Mouse (Mus musculus) kidney, adult 9 months (tissue): ENCODE results near the gene 1700010I14Rik.

ENCODE experiments used
- DNase-seq: peaks from one replicate; pipeline ENCODE4 v3.0.0; 2022

Gene 1700010I14Rik

DNA sequence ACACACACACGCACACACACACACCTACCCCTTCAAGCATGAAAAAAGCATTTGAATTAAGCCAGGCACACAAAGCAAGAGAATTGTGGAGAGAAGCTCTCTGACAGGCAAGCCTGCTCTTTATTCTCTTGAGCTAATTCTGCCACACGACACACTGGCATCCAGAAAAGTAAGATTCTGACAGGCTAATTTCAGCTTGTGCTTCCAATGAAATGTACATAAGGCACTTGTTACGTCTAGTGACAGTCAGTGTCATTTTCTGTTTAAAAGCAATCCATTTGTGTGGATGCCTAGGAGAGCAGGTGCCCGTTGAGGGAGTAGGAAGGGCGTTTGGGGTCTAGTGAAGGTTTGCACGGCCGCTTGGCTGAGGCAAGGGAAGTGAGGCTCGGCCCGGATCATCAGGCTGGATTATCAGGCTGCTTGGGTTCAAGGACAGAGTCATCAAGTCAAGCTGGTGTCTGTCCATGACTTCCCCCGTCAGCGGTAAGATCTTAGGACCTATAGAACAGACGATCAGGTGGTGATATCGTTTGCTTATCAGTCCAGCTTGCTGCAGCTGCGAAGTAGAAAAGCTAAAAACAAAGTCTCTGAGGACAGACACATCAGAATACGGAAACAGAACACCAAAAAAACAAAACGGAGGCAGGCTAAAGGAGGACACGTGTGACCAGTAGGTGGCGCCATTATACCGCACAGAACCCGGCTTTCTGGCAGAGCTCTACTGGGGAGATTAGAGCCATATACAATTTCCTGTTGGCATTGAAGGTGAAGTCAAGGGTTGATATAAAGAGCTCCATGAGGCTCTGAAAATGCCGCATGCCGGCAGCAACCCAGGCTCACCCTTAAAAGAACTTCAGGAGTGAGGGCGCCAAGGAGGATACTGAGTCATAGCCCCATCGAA is 43.4 kb downstream of the 1700010I14Rik start:
- DNase-seq: peak; percentile 62

DNA sequence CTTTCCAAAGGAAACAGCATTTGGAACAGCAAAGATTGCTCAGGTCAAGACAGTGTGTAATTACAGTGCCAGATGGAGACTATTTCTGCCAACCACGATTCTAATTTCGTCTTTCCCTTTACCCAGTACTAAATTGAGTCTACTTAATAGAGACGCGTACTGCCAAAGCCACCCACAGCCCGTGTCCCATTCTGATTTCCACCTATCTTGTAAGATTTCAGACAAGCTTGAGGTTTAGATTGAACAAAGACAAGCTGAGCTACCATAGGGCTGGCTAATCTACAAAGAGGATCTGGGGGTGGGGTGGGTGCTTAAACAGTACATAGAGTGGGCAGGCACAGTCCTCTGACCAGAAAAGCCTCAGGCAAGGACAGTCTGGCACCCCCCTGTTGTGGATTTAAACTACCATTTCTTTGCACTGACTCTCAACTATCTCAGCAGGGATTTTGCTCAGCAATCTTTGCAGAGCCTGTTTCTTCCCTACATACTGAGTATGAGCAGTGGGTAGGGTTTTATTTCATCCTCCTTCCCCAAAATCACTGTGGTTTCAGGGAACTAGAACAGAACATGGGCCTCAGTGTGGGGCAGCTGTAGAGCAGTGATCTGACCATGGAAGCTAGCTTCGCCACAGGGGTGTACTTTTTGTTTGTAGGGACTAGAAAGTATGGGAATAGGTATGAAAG is 44.4 kb downstream of the 1700010I14Rik start:
- no peak for DNase-seq

DNA sequence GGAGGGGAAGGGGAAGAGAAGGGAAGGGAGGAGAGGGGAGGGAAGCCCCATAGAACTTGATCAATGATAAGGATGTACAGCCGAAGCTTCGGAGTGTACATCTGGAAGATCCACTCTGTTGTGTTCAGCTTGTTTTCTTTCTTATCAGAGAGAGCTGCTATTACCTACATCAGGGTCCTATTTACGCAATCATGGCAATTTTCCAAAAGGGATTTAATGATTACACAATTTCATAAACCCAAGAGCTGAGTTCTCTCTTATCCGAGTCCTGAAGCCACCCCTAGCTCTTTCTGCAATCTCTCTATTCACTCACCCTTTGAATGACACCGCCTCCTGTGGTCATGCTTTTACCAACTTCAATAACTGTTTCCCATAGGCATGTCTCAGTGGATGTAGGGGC is 45.4 kb downstream of the 1700010I14Rik start:
- no peak for DNase-seq

DNA sequence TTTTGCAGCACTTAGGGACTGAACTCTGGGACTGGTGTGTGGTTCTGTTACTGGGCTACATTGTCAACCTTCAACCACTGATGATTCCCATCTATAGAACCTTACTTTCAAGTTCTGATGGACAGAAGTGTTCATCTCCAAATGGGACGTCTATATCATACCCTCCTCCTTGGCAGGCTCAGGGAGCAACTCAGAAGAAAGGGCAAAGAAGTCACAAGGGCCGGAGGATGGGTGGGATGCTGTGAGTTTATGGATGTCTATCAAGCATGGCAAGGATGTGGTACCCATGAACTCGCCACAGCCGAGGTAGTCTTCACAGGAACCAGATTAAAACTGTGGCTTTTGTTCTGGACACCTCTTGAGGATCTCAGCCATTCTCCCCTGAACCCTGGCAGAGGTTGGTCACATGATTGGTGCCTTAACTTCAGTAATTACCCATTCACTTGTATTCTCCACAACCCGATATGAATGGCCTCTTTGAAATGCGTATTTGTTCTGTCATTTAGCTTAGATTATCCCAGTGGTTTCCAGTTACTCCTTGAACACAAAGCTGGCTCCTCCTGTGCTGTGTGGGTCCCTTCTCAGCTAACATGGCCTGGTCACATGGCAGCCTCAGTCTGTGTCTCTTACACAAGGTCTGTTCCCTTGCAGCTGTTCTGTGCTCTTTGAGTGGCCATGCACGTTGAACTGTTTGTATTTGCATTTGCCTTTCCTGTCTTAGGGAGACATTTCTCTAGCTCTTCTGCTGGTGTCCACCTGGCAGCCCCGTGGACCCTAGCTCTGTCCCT is 47.6 kb downstream of the 1700010I14Rik start:
- no peak for DNase-seq

DNA sequence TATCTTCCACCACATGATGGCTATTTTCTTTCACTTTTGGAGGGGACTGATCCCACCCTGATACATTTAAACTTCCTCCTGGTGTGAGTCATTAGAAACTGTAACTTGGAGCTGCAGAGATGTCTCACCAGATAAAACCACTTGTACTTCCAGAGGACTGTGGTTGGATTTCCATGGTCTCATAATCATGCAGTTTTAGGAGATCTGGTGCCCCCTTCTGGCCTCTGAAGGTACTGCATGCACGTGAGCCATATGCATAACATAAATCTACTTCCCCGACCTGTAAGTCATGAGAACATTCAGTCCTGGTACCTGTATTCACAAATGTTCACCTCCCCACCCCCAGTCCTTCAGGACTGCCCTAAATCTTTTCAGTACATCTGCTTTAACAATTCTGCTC is 54.6 kb downstream of the 1700010I14Rik start:
- peak; percentile 16 for DNase-seq

DNA sequence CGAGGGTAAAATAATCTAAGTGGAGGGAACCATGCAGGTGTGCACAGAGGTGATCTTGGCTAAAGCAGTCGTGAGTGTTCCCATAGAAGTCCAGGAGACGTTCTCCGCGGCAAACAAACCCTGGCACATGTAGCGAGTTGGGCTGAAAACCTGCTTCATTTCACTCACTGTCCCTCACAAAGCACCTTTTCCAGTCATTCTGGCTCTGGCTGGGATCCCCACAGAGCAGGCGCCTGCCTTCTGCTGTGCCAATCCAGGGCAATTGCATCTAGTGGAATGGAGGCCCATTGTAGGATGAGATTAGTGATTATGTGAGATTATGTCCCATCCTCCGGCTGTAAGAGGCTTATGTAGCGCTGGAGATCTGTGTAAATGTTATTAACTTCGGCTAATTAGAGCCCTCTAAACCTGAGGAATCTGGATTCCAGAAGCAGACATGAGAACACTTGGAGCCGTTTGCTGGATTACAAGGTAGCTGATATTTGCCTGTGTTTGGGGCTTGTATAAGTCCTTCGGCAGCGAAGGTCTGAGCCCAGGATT is 64.4 kb downstream of the 1700010I14Rik start:
- DNase-seq: no peak

DNA sequence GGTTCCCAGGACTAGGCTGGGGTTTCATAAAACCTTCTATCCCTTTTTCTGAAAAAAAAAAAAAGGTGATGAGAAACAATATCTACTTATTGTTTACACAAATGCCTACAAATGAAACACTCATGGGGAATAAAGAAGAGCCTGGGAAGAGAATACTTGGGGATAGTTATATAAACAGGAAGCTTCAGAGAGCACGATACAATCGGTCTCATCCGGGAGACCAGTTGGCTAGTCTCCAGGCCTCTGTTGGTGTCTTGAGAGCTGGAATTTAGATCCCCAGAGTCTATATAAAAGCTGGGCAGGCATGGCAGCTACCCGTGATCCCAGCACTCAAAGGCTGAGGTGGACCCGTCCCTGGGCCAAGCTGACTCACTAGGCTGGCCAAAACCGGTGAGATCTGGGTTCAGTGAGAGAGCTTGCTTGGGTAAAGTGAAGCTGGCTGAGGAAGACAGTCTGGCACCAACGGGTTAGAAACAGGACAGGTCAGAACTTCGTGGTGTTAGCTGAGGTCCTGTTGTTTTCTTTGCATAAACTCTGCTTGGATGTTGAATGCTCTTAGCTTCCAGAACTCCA is 71.3 kb downstream of the 1700010I14Rik start:
- peak; percentile 1 for DNase-seq
